Comparison of ENCODE assay signal across 22 mouse cellular contexts in genomic region chr12:73359520-73359919, GRCm38 (mm10).
DNase-seq lines count a peak whose midpoint lies in the region; ATAC-seq lines count a peak whose summit lies in the region.
"Had no signal": no experiment of that assay in that cellular context is flagged by ENCODE, and none has a peak within 500 bp of the region (broad histone marks: within the 10 kb centered on the region; RNA-seq: fewer than 3 reads in every experiment).

No protein-coding gene starts in this region.

- 0 out of 2 replicates have a peak overlapping the region, but pooled peaks have one; percentile 16 for H3K27ac ChIP-seq in heart, embryonic 10.5 days
- H3K27ac ChIP-seq: embryonic facial prominence, embryonic 12.5 days; embryonic facial prominence, embryonic 15.5 days; forebrain, embryonic 12.5 days; forebrain, embryonic 15.5 days; heart, adult 2 months; hindbrain, embryonic 15.5 days had no signal

- no peaks in the 10 kb centered on the region for H3K27me3 ChIP-seq in heart, embryonic 10.5 days (ENCODE audit: insufficient read depth, poor library complexity, severe bottlenecking)
- H3K27me3 ChIP-seq: embryonic facial prominence, embryonic 12.5 days; embryonic facial prominence, embryonic 15.5 days; forebrain, embryonic 12.5 days; forebrain, embryonic 15.5 days; hindbrain, embryonic 12.5 days; hindbrain, embryonic 15.5 days had no signal

- peak; percentile 52 for ATAC-seq in common myeloid progenitor, adult 5-6 weeks (replicated peaks; ENCODE audit: low read depth, poor library complexity, severe bottlenecking)
- peak; percentile 96 for ATAC-seq in granulocyte monocyte progenitor cell, adult 5-6 weeks (replicated peaks; ENCODE audit: poor library complexity, severe bottlenecking)
- ATAC-seq: CD4-positive, CD25-positive, alpha-beta regulatory T cell, adult 4 months; forebrain, embryonic 15.5 days had no signal

- H3K4me1 ChIP-seq in heart, embryonic 10.5 days = peaks cover 13% of the 10 kb centered on the region; the same call in 1 of the 2 replicates
- H3K4me1 ChIP-seq: hindbrain, embryonic 15.5 days had no signal

- no peaks in the 10 kb centered on the region for H3K36me3 ChIP-seq in heart, embryonic 10.5 days
- H3K36me3 ChIP-seq: embryonic facial prominence, embryonic 12.5 days; embryonic facial prominence, embryonic 15.5 days; forebrain, embryonic 12.5 days; forebrain, embryonic 15.5 days; hindbrain, embryonic 15.5 days had no signal

- WGBS in heart, embryonic 10.5 days = 64% methylated on average over 4 of the region's 4 CpGs

- H3K9me3 ChIP-seq in heart, embryonic 10.5 days = no peaks in the 10 kb centered on the region
- H3K9me3 ChIP-seq: embryonic facial prominence, embryonic 12.5 days; embryonic facial prominence, embryonic 15.5 days; forebrain, embryonic 12.5 days; forebrain, embryonic 15.5 days; hindbrain, embryonic 12.5 days; hindbrain, embryonic 15.5 days had no signal

- peak; percentile 11 for DNase-seq in heart, embryonic 10.5 days (ENCODE audit: low spot score)
- DNase-seq in heart, adult 11 months = no peak
- no peak for DNase-seq in layer of hippocampus, postnatal 36 days
- DNase-seq in layer of hippocampus, adult 9-11 months = no peak
- no peak for DNase-seq in thymus, postnatal 4 days
- DNase-seq: adrenal gland, adult 2 months; adrenal gland, postnatal 14 days; cerebellum, adult 11-12 months; cerebellum, adult 8-10 months; cerebellum, postnatal 10 days; cerebellum, postnatal 36 days; gastrocnemius, postnatal 14 days; heart, adult 2 months had no signal

- no peak overlapping the region for H3K4me3 ChIP-seq in heart, embryonic 10.5 days
- H3K4me3 ChIP-seq: embryonic facial prominence, embryonic 12.5 days; embryonic facial prominence, embryonic 15.5 days; forebrain, embryonic 12.5 days; forebrain, embryonic 15.5 days; heart, adult 2 months; hindbrain, embryonic 12.5 days; hindbrain, embryonic 15.5 days had no signal
